Comparison of ENCODE assay signal across 5 mouse cellular contexts in genomic region chr1:175143051-175143450, GRCm38 (mm10).
"Had no signal": no experiment of that assay in that cellular context is flagged by ENCODE, and none has a peak within 500 bp of the region (broad histone marks: within the 10 kb centered on the region; RNA-seq: fewer than 3 reads in every experiment).

No protein-coding gene starts in this region.

- DNase-seq: kidney, adult 8-10 months; kidney, postnatal 25 days; lung, adult 18-20 months; spleen, adult 18-20 months; thymus, postnatal 36 days had no signal
